Mouse (Mus musculus): ENCODE data around the gene Gp9.

Gp9 gene

DNA sequence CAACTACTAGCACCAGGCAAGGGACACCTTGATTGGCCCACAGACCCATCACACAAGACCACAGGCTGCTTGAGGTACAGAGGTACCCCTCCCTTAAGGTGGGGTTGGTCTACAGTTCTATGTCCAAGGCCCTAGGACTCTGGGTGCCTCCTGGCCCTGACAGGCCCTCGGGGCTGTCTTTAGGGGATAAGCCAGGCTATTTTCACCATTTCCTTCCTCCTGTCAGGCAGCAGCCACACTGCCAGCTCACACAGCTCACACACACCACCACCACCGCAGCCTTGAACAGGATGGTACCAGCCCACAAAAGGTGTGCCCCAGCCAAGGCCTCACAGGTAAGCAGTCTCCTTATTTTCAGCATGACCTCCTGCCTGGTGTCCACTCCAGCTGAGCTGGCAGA is at the start of gene Gp9:
Gene Gp9 (plus strand): TSS at position 231 of the 400 bp plus-strand sequence.
- DNase-seq (ENCODE audit: low read depth, low spot score), result no peak

DNA sequence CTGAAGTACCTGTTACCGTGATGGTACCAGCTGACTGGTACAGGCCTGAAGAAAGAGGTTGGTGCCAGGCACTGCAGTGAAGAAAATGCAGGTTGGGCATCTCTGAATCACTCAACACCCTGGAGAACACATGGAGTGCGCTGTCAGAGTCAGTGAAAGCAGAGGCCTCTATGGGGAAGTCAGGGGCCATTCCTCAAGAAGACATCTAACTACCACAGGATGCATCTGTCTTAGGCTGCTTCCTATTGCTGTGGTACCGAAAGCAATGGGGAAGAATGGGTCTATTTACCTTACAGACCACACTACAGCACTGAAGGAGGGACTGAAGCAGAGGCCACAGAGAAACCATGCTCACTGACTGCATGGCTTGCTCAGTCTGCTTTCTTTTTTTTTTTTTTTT is 49.8 kb upstream of the Gp9 start:
- no peak for DNase-seq (ENCODE audit: low read depth, low spot score)

DNA sequence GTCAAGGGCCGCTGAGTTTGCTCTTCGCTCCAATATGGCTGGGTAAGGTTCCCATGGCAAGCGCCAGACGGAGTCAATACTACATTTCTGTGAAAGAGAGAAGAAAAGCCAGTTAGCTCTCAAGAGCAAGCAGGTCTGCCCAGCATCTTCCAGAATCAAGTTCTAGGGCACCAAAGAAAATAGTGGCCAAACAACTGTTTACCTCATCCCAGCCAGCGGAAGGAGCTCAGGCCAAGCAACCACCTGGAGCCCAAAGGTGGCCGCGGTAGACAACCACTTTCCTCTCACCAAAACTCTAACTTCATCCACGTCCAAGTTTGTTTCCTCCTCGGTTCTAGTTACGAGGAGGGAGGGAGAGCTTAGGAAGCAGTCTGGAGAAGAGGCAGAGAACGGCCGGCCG is 47.7 kb upstream of the Gp9 start:
- no peak for DNase-seq (ENCODE audit: low read depth, low spot score)

DNA sequence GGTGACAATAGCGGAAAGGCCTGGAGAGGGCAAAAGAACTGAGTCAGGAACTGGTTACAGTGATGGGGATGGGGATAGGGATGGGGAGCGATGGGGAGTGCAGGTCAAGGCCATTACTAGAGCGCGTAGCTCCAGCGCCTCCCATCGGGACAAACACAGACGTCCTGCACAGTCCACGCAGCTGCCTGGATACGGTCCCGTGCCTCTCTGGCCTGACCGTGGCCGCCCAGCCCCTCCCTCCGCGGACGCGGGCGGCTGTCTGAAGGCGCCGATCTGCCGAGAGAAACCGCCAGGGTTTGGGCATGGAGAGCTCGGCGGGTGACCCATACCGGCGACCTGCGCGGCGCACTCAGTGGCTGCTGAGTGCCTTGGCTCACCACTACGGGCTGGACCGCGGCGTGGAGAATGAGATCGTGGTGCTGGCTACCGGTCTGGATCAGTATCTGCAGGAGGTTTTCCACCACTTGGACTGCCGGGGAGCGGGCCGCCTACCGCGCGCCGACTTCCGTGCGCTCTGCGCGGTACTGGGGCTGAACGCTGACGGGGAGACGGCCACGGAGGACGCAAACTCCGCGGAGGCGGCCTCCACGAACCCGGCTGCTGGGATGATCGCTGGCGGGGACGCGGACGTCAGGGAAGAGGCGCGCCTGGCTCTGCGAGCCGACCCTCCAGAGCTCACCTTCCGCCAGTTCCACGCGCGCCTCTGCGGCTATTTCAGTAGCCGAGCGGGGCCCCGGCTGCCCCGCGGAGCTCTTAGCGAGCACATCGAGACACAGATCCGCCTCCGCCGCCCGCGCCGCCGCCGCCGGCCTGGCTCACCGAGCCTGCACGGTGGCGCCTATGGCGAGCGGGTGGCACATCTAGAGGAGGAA is 47.0 kb upstream of the Gp9 start, which contains the start of gene Efcc1:
Gene Efcc1 (plus strand): TSS at position 279 of the 872 bp plus-strand sequence.
- DNase-seq (ENCODE audit: low read depth, low spot score), result peak; percentile 81

DNA sequence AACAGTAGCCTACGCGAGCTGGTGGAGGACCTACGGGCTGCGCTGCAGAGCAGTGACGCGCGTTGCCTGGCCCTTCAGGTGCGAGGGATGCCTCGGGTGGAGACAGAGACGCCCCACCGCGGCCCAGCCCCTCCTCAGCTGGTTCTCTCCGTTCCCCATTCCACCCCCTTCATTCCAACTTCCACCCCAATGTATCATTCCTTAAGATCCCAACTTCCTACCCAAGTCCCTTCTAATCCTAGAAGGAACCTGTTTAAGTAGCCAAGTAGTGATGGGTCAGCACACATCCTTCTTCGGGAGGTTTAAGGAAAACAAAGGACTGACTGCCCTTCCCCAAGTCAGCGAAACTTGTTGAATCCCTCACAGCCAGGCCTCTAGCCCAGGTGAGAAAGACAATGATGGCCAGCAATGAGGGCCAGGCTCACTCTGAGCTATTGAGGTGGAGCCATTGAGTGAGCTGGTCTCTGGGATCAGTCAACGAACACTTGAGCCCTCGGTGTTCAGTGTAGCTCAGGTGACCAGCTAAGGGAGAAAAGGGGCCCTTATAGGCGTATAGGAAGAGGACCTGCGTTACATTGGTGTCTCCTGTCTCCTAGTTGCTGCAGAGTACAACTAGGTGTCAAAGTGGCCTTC is 46.3 kb upstream of the Gp9 start:
- DNase-seq (ENCODE audit: low read depth, low spot score), result no peak

DNA sequence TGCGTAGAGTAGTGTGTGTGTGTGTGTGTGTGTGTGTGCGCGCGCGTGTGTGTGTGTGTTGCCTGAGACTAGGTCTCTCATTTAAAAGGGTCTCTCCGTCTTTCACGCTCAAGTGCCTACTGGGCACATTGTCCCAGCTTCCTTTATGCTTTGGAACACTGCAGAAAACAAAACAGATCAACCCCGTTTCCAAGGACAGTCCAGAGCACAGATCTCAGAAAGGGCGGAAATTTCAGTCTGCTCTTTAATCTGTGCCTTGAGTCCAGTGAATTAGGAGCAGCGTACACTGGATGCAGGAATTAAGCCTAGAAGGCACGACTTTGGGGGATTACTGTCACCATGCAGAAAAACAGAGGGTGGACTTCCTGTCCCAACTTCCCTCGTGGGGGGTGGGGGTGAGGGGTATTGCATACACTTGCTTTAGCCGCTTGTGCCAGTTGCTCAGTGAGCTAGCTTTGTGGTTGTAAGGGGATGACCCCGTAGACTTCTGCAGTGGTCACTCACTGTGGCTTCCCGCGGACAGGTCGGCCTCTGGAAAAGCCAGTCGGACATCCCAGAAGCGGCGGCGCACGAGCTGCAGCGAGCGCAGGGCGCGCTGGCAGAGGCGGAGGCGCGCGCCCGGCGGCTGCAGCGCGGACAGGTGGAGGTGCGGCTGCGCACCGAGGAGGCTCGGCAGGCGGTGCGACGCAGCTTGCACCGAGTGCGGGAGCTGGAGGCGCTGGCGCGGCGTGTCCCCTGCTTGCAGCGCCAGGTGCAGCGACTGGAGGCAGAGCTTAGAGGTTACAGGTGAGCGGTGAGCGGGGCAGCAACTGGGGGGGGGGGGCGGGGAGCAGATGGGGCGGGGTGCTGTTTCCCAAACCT is 45.5 kb upstream of the Gp9 start:
- peak; percentile 69 for DNase-seq (ENCODE audit: low read depth, low spot score)

DNA sequence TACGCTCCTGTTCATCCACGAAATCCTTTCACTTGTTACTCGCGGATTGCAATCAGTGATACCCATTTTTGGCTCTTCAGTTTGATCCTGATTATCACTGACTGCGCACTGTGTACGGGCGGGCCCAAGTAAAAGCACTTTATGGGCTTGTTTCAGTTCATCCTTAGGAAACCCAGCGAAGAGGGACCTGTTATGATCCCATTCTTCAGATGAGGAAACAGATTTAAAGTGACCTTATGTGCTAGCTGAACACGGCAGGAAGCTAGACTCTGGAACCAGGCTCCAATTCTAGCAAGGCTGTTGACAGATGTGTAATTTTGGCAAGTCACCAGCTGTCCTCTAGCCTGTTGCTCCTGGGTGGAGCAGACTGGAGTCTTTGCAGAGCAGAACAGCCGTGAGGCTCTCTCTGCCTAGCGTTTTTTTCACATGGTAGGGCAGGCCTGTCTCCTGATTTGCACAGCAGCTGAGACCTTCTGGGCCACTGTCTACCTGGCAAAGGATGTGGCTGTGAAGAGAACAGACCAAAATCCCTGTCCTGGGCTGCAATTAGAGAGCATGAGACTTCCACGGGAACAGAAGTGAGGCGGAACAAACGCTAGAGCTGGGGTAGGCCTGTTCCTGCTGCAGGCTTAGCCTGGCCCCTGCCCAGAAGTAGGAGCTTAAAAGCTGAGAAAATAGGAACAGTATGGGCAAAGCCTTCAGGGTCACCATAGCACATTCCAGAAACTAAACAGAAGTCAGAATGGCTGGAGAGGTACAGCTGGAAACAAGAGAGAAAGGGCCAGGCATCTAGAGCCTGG is 44.5 kb upstream of the Gp9 start:
- peak; percentile 57 for DNase-seq (ENCODE audit: low read depth, low spot score)

DNA sequence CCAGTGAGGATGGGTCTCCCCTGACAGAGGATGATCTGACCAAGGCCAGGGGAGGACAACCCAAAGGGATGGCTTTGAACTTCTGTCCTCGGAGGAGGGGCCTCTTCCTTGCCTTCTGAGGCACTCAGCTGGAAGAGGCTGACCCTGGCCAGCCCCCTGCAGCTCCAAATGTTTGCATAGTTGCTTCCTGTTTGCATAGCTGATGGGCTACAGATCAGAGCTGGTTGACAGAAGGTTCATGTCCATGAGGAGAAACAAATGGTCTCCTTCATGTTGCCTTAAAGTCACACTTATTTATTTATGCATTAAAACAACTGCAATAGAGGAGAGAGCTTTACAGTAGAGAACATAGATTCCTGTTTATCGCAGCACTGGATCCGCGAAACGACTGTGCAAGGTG is 43.7 kb upstream of the Gp9 start:
- no peak for DNase-seq (ENCODE audit: low read depth, low spot score)

DNA sequence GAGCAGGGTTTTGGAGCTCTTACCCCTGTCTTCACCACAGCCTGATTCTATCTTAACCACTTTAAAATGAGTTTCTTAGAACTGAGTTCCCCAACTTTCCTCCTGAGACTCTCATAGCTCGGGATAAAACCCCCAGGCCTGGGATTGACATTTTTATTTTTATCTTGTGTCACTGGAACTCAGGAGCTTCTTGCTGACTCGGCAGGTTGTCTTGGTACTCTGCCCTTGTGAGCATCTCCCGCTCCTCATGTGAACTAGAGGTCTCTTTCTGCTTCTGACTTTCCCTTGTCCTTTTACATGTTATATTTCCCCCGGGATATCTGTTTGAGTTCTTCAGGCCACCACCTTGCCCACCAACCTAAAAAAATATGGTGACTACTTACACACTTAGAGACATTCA is 40.9 kb upstream of the Gp9 start:
- no peak for DNase-seq (ENCODE audit: low read depth, low spot score)

DNA sequence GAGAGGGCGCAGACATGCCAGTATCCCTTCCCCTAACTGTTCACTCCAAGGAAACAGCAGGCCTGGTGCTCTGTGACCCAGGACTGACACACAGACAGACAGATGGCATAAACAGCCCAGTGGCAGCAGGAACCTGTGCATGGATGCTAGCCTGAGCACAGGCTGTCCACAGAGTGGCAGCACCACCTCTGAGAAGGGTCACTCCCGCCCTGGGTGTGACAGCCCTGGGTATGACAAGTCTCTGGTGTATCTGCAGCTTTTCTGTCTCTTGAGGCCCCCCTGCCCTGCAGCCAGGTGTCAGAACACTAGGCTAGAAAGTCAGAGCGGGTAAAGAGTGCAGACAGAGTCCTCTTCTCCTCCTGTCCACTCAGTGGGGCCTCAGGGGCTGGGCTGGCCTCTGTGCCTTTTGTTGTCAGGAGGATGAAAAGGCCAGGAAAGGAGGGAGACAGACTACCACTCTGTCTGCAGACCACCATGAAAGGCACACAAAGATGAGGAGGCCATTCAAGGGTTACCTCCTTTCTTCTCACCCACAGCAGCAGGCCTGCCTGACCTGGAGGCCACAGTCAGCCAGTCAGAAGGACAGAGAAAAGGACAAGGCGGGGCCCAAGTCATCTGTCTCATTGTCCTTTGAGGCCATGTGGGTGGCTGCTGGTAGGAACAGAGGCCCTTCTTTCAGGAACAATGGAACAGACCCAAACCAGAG is 39.8 kb upstream of the Gp9 start:
- DNase-seq (ENCODE audit: low read depth, low spot score), result peak; percentile 79

DNA sequence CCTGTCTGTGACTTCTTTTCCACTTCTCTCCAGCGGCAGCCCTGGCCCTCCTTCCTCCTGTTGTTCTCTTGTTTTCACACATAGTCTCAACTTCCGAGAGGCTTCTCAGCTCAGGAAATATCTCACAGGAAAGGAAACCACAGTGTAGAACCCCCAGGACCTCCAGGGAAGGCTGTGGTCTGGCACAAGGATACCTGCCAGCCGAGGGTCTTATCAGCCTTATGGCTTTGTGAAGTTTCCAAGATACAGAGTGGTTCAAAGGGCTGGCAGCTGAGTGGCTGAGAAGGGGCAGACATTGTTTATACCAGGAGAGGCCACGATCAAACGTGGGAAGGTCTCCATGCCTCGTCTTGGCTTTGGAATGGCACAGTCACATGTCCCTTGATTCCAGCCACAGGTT is 38.0 kb upstream of the Gp9 start:
- DNase-seq (ENCODE audit: low read depth, low spot score), result no peak

DNA sequence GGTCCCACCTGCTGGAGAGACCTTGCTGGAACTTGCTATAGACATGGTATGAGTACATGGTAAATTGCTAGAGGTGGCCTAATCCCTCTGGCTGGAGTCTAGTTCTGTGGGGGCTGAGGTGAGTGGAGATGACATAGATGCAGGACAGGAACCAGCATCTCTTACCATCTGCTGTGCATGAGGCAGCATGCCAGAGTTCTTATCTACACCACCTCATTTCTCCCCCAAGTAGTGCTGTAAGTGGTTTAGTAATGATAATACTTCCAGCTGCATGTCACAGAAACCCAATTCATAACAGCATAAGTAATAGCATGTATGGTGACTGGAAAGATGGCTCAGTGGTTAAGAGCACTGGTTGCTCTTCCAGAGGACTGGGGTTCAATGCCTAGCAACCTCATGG is 37.4 kb upstream of the Gp9 start:
- DNase-seq (ENCODE audit: low read depth, low spot score), result peak; percentile 12

DNA sequence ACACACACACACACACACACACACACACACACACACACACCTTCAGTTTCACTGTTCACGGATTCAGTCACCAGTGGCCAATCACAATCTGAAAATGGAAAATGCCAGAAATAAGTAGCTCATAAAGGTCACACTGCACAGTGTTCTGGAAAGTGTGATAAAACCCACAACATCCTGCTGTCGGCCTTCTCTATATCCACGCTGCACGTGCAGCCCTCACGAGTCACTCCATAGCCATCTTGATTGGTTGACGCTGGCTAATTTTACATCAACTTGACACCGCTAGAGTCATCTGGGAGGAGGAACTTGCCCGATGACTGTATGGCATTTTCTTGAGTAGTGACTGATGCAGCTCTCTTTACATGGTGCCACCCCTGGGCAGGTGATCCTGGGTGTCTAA is 35.9 kb upstream of the Gp9 start:
- no peak for DNase-seq (ENCODE audit: low read depth, low spot score)

DNA sequence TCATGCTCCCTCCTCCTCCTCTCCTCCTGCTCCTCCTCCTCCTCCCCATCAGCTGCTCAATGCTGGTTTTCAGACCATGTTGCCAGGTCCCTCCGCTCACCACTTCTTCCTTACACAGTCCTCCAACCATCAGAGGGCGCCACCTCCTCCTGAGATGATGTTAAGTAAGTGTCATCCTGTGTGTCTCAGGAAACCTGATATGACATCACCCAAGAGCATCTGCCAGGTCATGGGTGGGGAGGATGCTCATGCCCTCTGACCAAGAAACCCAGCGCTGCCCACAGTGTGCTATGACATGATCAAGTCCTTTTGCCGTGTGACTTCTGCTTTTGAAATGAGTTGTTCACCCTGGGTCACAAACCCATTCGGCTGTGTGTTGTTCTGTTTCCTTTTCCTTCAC is 35.1 kb upstream of the Gp9 start:
- peak; percentile 35 for DNase-seq (ENCODE audit: low read depth, low spot score)

DNA sequence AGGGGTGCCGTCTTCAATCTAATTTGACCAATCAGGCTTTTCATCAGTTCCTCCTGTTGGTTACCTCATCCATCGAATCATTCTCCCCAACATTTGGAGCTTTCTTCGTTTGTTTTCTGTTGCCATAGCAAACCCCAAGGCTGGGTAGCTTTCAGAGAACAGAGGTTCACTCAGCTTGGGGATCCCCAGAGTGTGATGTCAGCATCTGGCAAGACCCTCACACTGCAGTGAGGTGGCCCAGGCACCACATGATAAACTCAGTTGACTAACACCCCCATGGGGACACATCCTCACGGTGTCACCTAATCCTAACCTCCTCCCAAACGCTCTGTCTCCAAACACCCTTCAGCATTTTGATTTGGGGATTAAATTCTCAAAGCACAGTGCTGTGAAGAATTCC is 34.6 kb upstream of the Gp9 start:
- no peak for DNase-seq (ENCODE audit: low read depth, low spot score)

DNA sequence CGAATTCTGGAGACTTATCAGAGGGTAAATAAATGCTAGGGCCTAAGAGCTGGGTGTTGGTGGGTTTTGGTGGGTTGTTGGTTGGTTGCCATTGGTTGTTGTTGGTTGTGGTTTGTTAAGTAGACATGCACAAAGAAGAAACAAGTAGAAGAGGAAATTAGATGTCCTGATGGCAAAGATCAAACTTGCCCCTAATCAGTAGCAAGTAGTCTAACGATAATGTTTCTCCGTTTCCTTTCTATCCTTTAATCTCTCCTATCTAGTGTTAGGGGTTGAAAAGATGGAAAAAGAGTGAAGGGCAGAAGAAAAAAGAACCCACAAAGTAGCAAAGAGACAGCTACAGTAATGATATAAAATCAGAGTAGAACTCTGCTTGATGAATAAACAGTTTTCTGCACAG is 33.2 kb upstream of the Gp9 start:
- DNase-seq (ENCODE audit: low read depth, low spot score), result no peak

DNA sequence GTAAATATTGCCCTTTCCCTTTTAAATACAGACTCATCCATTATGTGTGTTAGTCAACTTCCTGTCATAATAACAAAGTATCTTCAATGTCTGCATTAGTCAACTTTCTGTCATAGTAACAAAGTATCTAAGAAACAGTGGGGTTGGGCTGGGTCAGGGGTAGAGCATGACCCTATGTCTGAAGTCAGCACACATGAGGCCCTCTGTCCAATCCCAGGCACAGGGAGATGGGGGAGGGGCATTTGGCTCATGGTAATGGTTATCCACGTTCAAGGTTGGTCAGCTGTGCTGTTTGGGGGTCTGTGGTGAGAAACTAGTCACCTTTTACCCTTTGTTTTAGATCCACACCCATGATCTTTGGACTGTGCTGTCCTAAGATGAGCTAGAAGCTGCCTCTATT is 32.6 kb upstream of the Gp9 start:
- DNase-seq (ENCODE audit: low read depth, low spot score), result no peak

DNA sequence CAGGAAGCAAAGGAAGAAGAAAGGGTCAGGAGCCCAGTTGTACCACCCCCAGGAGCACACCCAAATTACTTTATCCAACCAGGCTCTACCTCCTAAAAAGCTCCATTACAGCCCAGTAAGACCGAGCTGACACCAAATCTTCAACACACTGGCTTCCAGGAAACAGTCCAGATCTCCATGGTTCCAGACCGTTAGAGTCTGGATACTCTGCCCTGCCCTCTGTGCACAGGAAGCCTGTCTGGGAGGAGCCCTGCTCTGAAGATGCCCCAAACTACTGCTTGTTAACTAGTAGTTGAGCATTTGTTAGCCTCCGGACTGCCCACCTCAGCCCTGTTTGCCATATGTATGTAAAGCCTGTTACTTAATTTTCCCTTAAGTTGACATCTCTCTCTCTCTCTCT is 31.8 kb upstream of the Gp9 start:
- no peak for DNase-seq (ENCODE audit: low read depth, low spot score)

DNA sequence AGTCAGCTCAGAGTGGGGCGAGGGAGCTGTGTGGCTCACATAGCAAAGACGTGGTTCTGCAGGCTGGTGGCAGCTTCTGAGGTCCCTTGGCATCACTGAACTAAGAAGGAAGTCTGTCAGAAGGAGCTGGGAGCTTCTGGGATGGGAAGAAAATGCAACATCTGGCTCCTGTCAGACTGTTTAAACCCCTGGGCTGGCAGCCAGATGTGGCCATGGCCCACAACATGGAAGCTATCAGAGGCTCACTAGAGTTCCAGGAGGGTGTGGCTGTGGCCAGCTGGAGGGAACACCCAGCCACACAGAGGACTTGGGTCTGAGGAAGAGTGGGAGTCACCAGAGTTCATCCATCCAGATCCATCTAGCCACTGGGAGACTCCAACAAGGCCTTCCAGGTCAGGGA is 31.0 kb upstream of the Gp9 start:
- no peak for DNase-seq (ENCODE audit: low read depth, low spot score)

DNA sequence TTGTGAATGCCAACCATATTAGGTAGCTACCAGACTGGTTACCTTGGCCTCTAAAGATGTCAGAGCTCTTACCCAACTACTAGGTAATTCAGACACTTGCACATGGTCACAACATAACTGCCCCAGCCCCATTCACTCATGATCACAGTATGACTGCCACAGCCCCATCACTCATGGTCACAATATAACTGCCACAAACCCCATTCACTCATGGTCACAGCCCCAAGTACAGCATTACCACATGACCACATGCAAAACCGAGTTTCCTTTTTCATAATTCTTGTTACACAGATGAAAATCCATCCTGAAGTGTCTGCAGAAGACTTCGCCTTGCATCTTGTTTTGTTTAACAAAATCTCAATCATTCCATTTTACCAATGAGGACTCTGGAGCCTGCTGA is 29.8 kb upstream of the Gp9 start:
- no peak for DNase-seq (ENCODE audit: low read depth, low spot score)

DNA sequence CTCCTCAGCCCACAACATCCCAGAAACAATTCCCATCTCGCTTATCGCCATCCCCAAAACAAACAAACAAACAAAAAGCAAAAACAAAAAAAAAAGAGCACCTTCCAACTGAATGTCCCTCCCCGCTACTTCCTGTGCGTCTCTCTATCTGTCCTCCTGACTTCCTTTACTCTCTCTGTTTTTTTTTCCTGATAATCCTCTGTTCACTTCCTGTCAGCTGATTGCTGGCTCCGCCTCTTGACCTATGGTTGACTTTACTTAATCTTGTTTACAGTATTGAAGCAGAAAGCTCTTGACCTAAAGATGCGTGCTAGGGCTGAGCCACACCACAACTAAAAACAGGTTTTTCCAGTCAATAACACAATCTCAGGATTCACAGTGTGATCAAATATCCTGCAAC is 29.3 kb upstream of the Gp9 start:
- no peak for DNase-seq (ENCODE audit: low read depth, low spot score)

Measured in brain, adult 2 months (tissue).